Mouse (Mus musculus) kidney, adult 8-10 months (tissue): ENCODE measurements around the gene Gm18596.
"Not testable (repeated sequence)": the region's sequence is repeated elsewhere in the genome, so short reads cannot be mapped to it uniquely, and the experiment has no call there.

Experiments
- DNase-seq, 2 experiments: peaks; one replicate each; pipeline ENCODE4 v3.0.0; 2022

The Gm18596 gene

DNA sequence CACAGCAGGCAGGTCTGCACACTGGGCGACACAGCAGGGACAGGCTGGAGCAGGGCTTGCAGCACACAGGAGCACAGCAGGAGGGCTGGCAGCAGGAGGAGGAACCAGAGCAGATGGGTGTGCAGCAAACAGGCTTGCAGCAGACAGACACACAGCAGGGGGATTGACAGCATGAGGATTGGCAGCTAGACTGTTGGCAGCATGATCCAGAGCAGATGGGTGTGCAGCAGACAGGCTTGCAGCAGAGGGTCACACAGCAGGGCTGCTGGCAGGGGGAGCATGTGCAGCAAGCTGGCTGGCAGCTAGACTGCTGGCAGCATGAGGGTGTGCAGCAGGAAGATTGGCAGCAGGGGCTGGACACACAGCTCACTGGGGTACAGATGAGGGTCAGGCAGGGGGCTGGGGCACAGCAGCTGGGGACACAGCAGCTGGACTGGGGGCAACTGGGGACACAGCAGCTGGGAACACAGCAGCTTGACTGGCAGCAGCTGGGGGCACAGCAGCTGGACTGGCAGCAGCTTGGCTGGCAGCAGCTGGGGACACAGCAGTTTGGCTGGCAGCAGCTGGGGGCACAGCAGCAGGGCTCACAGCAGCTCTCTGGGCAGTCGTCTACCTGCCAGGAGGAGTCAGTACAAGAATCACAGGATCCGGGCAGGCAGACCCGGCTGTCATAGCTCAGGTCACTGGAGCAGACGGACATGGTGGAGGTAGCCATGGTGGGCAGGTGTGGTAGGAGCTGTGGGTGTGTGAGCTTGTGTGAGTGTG, at the start of gene Gm18596:
Gm18596 (minus strand) TSS at position 715 of the 765 bp plus-strand sequence.
- not testable (repeated sequence) for DNase-seq

DNA sequence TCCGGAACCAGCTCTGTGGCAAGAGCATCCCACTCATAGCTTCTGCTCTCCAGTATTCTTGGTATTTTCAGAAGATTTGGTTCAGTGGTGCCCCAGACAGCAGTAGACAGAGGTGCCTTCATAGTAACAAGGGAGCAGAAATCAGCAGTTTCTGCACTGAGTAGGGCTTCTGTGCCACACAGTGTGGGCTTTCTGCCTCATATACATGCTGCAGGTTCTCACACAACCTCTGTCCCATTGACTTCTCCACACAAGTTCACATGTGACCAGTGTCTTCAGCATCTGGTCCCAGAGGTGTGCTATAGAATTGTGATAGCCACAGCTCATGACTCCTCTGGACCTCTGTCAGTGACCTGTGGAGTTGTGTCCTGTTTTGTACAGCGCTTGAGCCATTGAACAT, 46.2 kb upstream of the Gm18596 start:
- DNase-seq, result no peak

DNA sequence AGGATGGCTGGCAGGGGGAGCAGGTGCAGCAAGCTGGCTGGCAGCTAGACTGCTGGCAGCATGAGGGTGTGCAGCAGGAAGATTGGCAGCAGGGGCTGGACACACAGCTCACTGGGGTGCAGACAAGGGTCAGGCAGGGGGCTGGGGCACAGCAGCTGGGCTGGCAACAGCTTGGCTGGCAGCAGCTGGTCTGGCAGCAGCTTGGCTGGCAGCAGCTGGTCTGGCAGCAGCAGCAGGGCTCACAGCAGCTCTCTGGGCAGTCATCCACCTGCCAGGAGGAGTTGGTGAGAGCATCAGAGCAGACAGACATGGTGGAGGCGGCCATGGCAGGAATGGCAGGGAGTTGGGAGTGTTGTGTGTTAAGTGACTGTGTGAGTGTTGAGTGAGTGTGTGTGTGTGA, 45.4 kb upstream of the Gm18596 start, which contains the start of gene Gm7137:
Gm7137 (minus strand) TSS at position 325 of the 400 bp plus-strand sequence.
- DNase-seq, result not testable (repeated sequence)

GRCm38 (mm10) chr10:77783396-77783795, 41.0 kb upstream of the Gm18596 start:
- DNase-seq, result not testable (repeated sequence)

- not testable (repeated sequence) for DNase-seq
Measured at GRCm38 (mm10) chr10:77782442-77782841, 40.0 kb upstream of the Gm18596 start, which contains the start of gene Gm3250. Gene Gm3250, minus strand, starts transcription at chr10:77782542.

GRCm38 (mm10) chr10:77776844-77777243, 34.4 kb upstream of the Gm18596 start, which contains the start of gene Gm7138:
Gene Gm7138, minus strand, starts transcription at chr10:77776944.
- DNase-seq, result not testable (repeated sequence)

DNA sequence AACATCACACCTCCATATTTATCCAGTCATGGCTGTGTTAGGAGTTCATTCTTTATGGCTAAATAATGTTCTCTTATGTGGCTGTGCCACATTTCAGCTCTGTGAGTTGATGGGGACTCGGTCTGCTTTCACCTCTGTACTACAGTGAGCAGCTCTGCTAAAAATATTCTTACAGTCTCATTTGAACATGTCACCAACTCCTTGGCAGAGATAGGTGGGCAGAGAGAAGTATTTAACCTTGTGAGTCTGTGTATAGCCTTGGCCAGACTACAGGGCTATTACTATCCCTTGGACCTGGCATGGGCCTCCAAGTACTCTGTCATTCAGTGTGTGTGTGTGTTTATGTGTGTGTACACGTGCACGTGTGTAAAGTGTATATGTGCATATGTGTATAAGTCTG, 29.7 kb upstream of the Gm18596 start:
- DNase-seq, result not testable (repeated sequence)

- DNase-seq, result not testable (repeated sequence)
Measured at GRCm38 (mm10) chr10:77771225-77771624, 28.8 kb upstream of the Gm18596 start, which contains the start of gene Gm3238. Gene Gm3238, minus strand, starts transcription at chr10:77771325.

DNA sequence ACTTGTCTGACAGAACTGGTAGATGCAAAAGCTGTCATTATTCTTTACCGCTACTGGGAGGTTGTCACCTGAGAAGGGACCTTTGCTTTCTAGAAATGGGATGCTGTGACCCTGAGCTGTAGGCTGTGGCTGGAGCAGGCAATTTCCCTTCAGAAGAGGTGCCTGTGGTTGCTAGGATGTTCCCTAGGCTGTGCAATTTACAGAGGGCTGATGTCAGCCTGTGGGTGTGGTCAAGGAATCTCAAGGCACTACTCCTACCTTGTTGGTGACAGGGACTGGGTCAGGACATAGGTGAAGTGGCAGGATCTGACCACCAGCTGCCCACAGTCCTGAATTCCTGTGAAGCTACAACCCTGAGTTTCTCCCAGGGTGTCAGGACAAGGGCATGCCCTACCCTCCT, 27.3 kb upstream of the Gm18596 start:
- DNase-seq, result no peak

DNA sequence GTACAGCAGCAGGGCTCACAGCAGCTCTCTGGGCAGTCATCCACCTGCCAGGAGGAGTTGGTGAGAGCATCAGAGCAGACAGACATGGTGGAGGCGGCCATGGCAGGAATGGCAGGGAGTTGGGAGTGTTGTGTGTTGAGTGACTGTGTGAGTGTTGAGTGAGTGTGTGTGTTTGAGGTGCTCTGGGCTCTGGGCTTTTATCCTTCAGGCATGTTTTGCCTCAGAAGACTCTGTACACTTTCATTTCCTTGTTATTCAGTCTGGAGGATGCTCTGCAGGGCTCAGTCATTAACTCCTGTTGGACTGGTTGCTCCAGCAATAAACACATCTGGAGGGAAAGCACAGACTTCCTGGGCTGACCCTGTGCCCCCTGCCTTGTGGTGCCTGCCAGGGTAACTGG, 17.1 kb upstream of the Gm18596 start, which contains the start of gene Gm3233:
Gm3233 (minus strand) TSS at position 101 of the 400 bp plus-strand sequence.
- not testable (repeated sequence) for DNase-seq

GRCm38 (mm10) chr10:77753448-77753847, 11.0 kb upstream of the Gm18596 start:
- no peak for DNase-seq

- DNase-seq, result not testable (repeated sequence)
Measured at GRCm38 (mm10) chr10:77752312-77752711, 9.9 kb upstream of the Gm18596 start.

DNA sequence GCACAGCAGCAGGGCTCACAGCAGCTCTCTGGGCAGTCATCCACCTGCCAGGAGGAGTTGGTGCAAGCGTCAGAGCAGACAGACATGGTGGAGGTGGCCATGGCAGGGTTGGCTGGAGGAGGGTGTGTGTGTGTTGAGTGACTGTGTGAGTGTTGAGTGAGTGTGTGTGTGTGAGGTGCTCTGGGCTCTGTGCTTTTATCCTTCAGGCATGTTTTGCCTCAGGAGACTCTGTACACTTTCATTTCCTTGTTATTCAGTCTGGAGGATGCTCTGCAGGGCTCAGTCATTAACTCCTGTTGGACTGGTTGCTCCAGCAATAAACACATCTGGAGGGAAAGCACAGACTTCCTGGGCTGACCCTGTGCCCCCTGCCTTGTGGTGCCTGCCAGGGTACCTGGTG, 8.8 kb upstream of the Gm18596 start, which contains the start of gene Gm9736:
Gm9736 (minus strand) TSS at position 101 of the 400 bp plus-strand sequence.
- DNase-seq, result not testable (repeated sequence)

- DNase-seq, result not testable (repeated sequence)
Measured at GRCm38 (mm10) chr10:77750686-77751085, 8.2 kb upstream of the Gm18596 start.

- no peak for DNase-seq
Measured at GRCm38 (mm10) chr10:77738929-77739328, 3.5 kb downstream of the Gm18596 start.

- no peak for DNase-seq
Measured at GRCm38 (mm10) chr10:77735928-77736327, 6.5 kb downstream of the Gm18596 start.

GRCm38 (mm10) chr10:77729241-77729640, 13.2 kb downstream of the Gm18596 start:
- peak in 1 of 2 experiments; percentile 6 for DNase-seq

- peak in 1 of 2 experiments; percentile 8 for DNase-seq
Measured at GRCm38 (mm10) chr10:77728280-77728679, 14.2 kb downstream of the Gm18596 start.

- no peak for DNase-seq
Measured at GRCm38 (mm10) chr10:77726186-77726585, 16.3 kb downstream of the Gm18596 start, which contains the start of gene Gm10100. Gene Gm10100, plus strand, starts transcription at chr10:77726486.

DNA sequence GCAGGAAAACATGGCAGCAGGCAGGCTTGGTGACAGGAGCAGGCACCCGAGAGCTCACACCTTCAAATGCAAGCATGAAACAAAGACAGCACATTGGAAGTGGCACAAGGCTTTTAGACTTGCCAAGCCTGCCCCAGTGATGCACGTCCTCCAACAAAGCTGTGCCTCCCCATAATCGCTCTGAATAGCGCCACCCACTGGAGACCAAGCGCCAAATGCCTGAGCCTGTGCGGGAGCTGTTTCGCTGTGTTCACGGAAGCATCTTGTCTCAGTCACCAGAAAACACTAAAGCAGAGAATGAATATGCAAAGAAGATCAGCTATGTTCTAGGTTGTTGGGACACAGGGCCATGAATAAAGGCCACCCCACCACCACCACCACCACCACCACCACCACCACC, 17.6 kb downstream of the Gm18596 start:
- no peak for DNase-seq

- not testable (repeated sequence) for DNase-seq
Measured at GRCm38 (mm10) chr10:77720299-77720698, 22.1 kb downstream of the Gm18596 start, which contains the start of gene Krtap12-1. Gene Krtap12-1, plus strand, starts transcription at chr10:77720599.

GRCm38 (mm10) chr10:77715507-77715906, 26.9 kb downstream of the Gm18596 start, which contains the start of gene Gm10142:
Gene Gm10142, plus strand, starts transcription at chr10:77715807.
- no peak for DNase-seq

DNA sequence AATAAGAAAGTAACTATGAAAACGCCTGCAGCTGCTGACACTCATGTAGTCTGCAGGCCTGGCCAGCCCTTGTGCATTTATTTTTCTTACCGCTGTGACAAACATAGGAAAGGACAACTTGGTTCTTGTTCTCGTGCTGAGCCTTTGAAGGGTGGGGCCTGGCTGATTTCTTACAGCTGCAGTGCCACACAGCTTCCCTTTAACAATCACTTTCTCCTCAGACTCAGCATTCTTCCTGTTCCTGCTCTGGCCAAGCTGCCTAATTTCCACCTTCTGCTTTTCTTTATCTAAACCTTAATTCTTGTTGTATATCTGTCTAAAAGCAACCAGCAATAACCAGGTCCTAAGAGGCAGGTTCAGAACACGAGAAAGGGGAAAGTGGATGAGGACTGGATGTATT, 28.7 kb downstream of the Gm18596 start:
- DNase-seq, result no peak

- DNase-seq, result not testable (repeated sequence)
Measured at GRCm38 (mm10) chr10:77711157-77711556, 31.3 kb downstream of the Gm18596 start, which contains the start of gene Gm10024. Gene Gm10024, plus strand, starts transcription at chr10:77711457.
